Mouse (Mus musculus): Measurements from ENCODE around the gene Dnajc10. TPM values are rescaled to one million over a fixed set of nuclear protein-coding genes. Genes with fewer than 3 reads are reported as not detected.
A peak's percentile ranks its signal among the peaks of the same experiment; 100 is the strongest.

The Dnajc10 gene
- total and polyA plus RNA-seq, 2 experiments from 2014 or later: 58.2 to 63.4 TPM

DNA sequence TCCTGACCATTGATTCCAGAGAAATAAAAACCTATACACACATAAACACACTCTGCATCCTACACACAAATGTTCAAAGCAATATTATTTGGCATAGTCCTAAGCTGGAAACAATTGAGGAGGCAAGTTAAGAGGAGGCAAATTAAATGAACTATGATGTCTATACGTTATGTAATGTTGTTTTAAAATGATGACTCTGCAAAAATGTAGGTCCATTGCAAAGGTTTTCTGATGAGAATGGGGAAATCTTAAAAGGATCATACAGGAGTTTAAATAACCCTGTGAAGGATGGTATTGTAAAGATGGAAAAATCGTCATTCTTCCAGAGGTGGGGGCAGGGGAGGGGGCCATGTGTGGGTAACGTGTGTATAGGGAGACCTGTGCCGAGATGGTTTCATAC is 5.5 kb upstream of the Dnajc10 start:
- no peak overlapping the region for H3K9ac ChIP-seq (replicated peaks; ENCODE audit: low read length)
- no peak overlapping the region for H3K4me3 ChIP-seq (ENCODE audit: low read length)
- H3K27ac ChIP-seq: no peak overlapping the region
- H3K4me2 ChIP-seq (ENCODE audit: low read depth, low read length): no peak overlapping the region
- DNase-seq (ENCODE audit: low spot score) (no peak), ATAC-seq (no peak)
- 67% methylated on average over 4 of the region's 4 CpGs for WGBS
- no peaks in the 10 kb centered on the region for H3K4me1 ChIP-seq (ENCODE audit: insufficient read depth, low read length)
- no peaks in the 10 kb centered on the region for H3K36me3 ChIP-seq (ENCODE audit: insufficient read depth, low read length)
- H3K9me3 ChIP-seq (ENCODE audit: low read length): no peaks in the 10 kb centered on the region
- no peak for TF ChIP-seq CTCF (IDR thresholded peaks at IDR 0.05; ENCODE audit: low read depth)
- no peaks in the 10 kb centered on the region for H3K27me3 ChIP-seq (ENCODE audit: insufficient read depth, low read length)

- no peak for ATAC-seq
- Histone ChIP-seq H3K27me3 (ENCODE audit: insufficient read depth, low read length) (no peaks in the 10 kb centered on the region), H3K4me2 (ENCODE audit: low read depth, low read length) (no peak overlapping the region), H3K9me3 (ENCODE audit: low read length) (no peaks in the 10 kb centered on the region), H3K36me3 (ENCODE audit: insufficient read depth, low read length) (no peaks in the 10 kb centered on the region), H3K27ac (no peak overlapping the region), H3K4me1 (ENCODE audit: insufficient read depth, low read length) (no peaks in the 10 kb centered on the region), H3K4me3 (ENCODE audit: low read length) (no peak overlapping the region), H3K9ac (replicated peaks; ENCODE audit: low read length) (no peak overlapping the region)
- DNase-seq (ENCODE audit: low spot score): no peak
- no peak for TF ChIP-seq CTCF (IDR thresholded peaks at IDR 0.05; ENCODE audit: low read depth)
- 77% methylated on average over 4 of the region's 4 CpGs for WGBS
Measured at GRCm38 (mm10) chr2:80310772-80311171, 4.5 kb upstream of the Dnajc10 start.

- DNase-seq (ENCODE audit: low spot score): no peak
- no peaks in the 10 kb centered on the region for H3K36me3 ChIP-seq (ENCODE audit: insufficient read depth, low read length)
- no peak overlapping the region for H3K4me3 ChIP-seq (ENCODE audit: low read length)
- H3K4me2 ChIP-seq (ENCODE audit: low read depth, low read length): no peak overlapping the region
- H3K27me3 ChIP-seq (ENCODE audit: insufficient read depth, low read length): no peaks in the 10 kb centered on the region
- 65% methylated on average over 4 of the region's 4 CpGs for WGBS
- H3K27ac ChIP-seq: no peak overlapping the region
- no peak for TF ChIP-seq CTCF (IDR thresholded peaks at IDR 0.05; ENCODE audit: low read depth)
- H3K4me1 ChIP-seq (ENCODE audit: insufficient read depth, low read length): no peaks in the 10 kb centered on the region
- no peak overlapping the region for H3K9ac ChIP-seq (replicated peaks; ENCODE audit: low read length)
- no peaks in the 10 kb centered on the region for H3K9me3 ChIP-seq (ENCODE audit: low read length)
- no peak for ATAC-seq
Measured at GRCm38 (mm10) chr2:80311350-80311749, 3.9 kb upstream of the Dnajc10 start.

DNA sequence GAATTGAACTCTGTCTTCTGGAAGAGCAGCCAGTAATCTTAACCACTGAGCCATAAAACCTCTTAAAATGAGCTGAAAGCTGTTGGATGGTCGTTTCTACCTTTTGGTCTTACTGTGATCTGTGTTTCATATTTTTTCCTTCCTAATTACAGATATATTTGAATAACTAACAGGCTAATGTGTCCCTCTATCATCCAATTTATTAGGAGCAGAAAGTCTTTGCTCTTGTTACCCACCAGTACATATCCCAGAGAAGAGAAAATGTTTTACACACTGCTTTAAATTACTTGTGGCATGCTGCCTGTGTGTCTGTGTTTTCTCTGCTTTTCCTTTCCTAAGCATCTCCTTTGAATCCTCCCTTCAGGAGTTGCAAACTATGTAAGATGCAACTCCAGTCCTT is 1.1 kb upstream of the Dnajc10 start:
- H3K27ac ChIP-seq: no peak overlapping the region
- no peaks in the 10 kb centered on the region for H3K4me1 ChIP-seq (ENCODE audit: insufficient read depth, low read length)
- H3K36me3 ChIP-seq (ENCODE audit: insufficient read depth, low read length): no peaks in the 10 kb centered on the region
- H3K4me2 ChIP-seq (ENCODE audit: low read depth, low read length): peak overlapping the region; percentile 80; the same call in 1 of the 2 replicates
- ATAC-seq: no peak
- TF ChIP-seq CTCF (IDR thresholded peaks at IDR 0.05; ENCODE audit: low read depth): no peak
- 61% methylated on average over 1 of the region's 1 CpGs for WGBS
- H3K9me3 ChIP-seq (ENCODE audit: low read length): no peaks in the 10 kb centered on the region
- H3K9ac ChIP-seq (replicated peaks; ENCODE audit: low read length): no peak overlapping the region
- no peak overlapping the region for H3K4me3 ChIP-seq (ENCODE audit: low read length)
- no peaks in the 10 kb centered on the region for H3K27me3 ChIP-seq (ENCODE audit: insufficient read depth, low read length)
- DNase-seq (ENCODE audit: low spot score): no peak

- ATAC-seq: peak; percentile 24
Measured at GRCm38 (mm10) chr2:80314854-80315241, 418 bp upstream of the Dnajc10 start.

GRCm38 (mm10) chr2:80322878-80323277 is 7.6 kb downstream of the Dnajc10 start:
- Histone ChIP-seq H3K27ac (no peak overlapping the region), H3K4me1 (ENCODE audit: insufficient read depth, low read length) (no peaks in the 10 kb centered on the region), H3K36me3 (ENCODE audit: insufficient read depth, low read length) (peaks cover 32% of the 10 kb centered on the region), H3K9ac (replicated peaks; ENCODE audit: low read length) (no peak overlapping the region), H3K4me3 (ENCODE audit: low read length) (no peak overlapping the region), H3K27me3 (ENCODE audit: insufficient read depth, low read length) (no peaks in the 10 kb centered on the region), H3K9me3 (ENCODE audit: low read length) (no peaks in the 10 kb centered on the region), H3K4me2 (ENCODE audit: low read depth, low read length) (no peak overlapping the region)
- 97% methylated on average over 4 of the region's 4 CpGs for WGBS
- TF ChIP-seq CTCF (IDR thresholded peaks at IDR 0.05; ENCODE audit: low read depth): no peak
- ATAC-seq (no peak), DNase-seq (ENCODE audit: low spot score) (no peak)

More at GRCm38 (mm10) chr2:80314854-80315241, 418 bp upstream of the Dnajc10 start:
- no peak for DNase-seq (ENCODE audit: low spot score)
- H3K4me3 ChIP-seq (ENCODE audit: low read length): peak overlapping the region; percentile 90
- peak overlapping the region; percentile 91 for H3K27ac ChIP-seq
- 32% methylated on average over 7 of the region's 7 CpGs for WGBS
- no peaks in the 10 kb centered on the region for H3K27me3 ChIP-seq (ENCODE audit: insufficient read depth, low read length)
- no peaks in the 10 kb centered on the region for H3K4me1 ChIP-seq (ENCODE audit: insufficient read depth, low read length)
- peak overlapping the region; percentile 97; the same call in 1 of the 2 replicates for H3K9ac ChIP-seq (replicated peaks; ENCODE audit: low read length)
- no peak for TF ChIP-seq CTCF (IDR thresholded peaks at IDR 0.05; ENCODE audit: low read depth)
- H3K9me3 ChIP-seq (ENCODE audit: low read length): no peaks in the 10 kb centered on the region
- H3K4me2 ChIP-seq (ENCODE audit: low read depth, low read length): peak overlapping the region; percentile 80
- no peaks in the 10 kb centered on the region for H3K36me3 ChIP-seq (ENCODE audit: insufficient read depth, low read length)

DNA sequence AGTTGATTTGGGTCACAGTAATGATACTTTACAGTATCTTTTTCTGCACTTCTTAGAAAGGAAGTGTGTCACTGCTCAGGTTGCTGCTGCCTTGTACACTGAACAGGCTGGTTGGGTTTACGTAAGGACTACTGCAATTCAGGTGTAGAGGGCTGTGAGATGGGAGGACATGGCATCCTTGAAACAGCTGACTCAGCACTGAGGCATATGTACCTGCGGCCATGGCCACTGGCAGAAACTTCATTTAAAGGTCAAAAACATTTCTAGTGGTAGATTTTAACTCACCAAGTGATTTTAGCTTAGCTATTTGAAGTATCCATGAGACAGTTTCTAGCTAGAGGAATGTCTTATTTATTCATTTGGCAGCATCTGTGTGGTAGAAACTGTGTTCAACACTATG is 10.5 kb downstream of the Dnajc10 start:
- ATAC-seq: no peak
- peaks cover 39% of the 10 kb centered on the region for H3K36me3 ChIP-seq (ENCODE audit: insufficient read depth, low read length)

More for the DNA sequence above, 10.5 kb downstream of the Dnajc10 start:
- Histone ChIP-seq H3K4me1 (ENCODE audit: insufficient read depth, low read length) (no peaks in the 10 kb centered on the region), H3K9ac (replicated peaks; ENCODE audit: low read length) (no peak overlapping the region), H3K27ac (no peak overlapping the region), H3K4me3 (ENCODE audit: low read length) (no peak overlapping the region), H3K4me2 (ENCODE audit: low read depth, low read length) (no peak overlapping the region), H3K9me3 (ENCODE audit: low read length) (no peaks in the 10 kb centered on the region), H3K27me3 (ENCODE audit: insufficient read depth, low read length) (no peaks in the 10 kb centered on the region)
- no peak for TF ChIP-seq CTCF (IDR thresholded peaks at IDR 0.05; ENCODE audit: low read depth)
- 93% methylated on average over 2 of the region's 2 CpGs for WGBS
- no peak for DNase-seq (ENCODE audit: low spot score)

Data from hindbrain, postnatal 0 days (tissue).